Mouse (Mus musculus) intestine, postnatal 0 days (tissue): ENCODE measurements around the gene Cep41. TPM values are rescaled to one million over a fixed set of nuclear protein-coding genes. Genes with fewer than 3 reads are reported as not detected.
A peak's percentile ranks its signal among the peaks of the same experiment; 100 is the strongest.

Source experiments
- ATAC-seq: fragments of 200-750 bp; cut with Nextera tagmentation; 2 replicates; pipeline ENCODE4 v1.8.0; 2017; ENCODE audit warnings: mild to moderate bottlenecking, moderate TSS enrichment, moderate library complexity
- H3K27ac ChIP-seq: fragments of 300-500 bp; sonication (generic); 2 replicates; pipeline ENCODE4 v1.5.1; 2014; ENCODE audit warnings: mild to moderate bottlenecking, low read depth, low read length, moderate library complexity
- H3K27me3 ChIP-seq: fragments of 300-500 bp; sonication (generic); replicated peaks from 2 replicates; pipeline ENCODE4 v1.6.1; 2014; ENCODE audit warnings: low read length, mixed read lengths; ENCODE audit not compliant: control insufficient read depth, insufficient read depth
- H3K36me3 ChIP-seq: fragments of 300-500 bp; sonication (generic); 2 replicates; pipeline ENCODE4 v1.6.1; 2014; ENCODE audit warnings: mild to moderate bottlenecking, moderate library complexity; ENCODE audit not compliant: control insufficient read depth, insufficient read depth
- H3K4me1 ChIP-seq: fragments of 300-500 bp; sonication (generic); replicated peaks from 2 replicates; pipeline ENCODE4 v1.6.1; 2014; ENCODE audit warnings: antibody characterized with exemption, low read length, mixed read lengths; ENCODE audit not compliant: control insufficient read depth, insufficient read depth
- H3K4me2 ChIP-seq: fragments of 300-500 bp; sonication (generic); replicated peaks from 2 replicates; pipeline ENCODE4 v1.6.1; 2014; ENCODE audit warnings: low read depth, mild to moderate bottlenecking, moderate library complexity
- H3K4me3 ChIP-seq: fragments of 300-500 bp; sonication (generic); 2 replicates; pipeline ENCODE4 v1.5.1; 2014; ENCODE audit warnings: low read depth, low read length
- H3K9ac ChIP-seq: fragments of 300-500 bp; sonication (generic); 2 replicates; pipeline ENCODE4 v1.6.1; 2014; ENCODE audit warnings: mild to moderate bottlenecking, low read depth, low read length
- H3K9me3 ChIP-seq: fragments of 300-500 bp; sonication (generic); 2 replicates; pipeline ENCODE4 v1.6.1; 2016; ENCODE audit warnings: mixed run types; ENCODE audit not compliant: control insufficient read depth
- CTCF ChIP-seq: sonication (generic); IDR thresholded peaks from 2 replicates; pipeline ENCODE4 v1.5.1; 2016; ENCODE audit warnings: low read depth, mild to moderate bottlenecking, control low read depth, antibody characterized with exemption, moderate library complexity
- WGBS: fragments of 180-500 bp; shearing (Covaris S2); extraction: QIAGEN DNeasy Blood & Tissue Kit; methylation state at CpG from one replicate; pipeline ENCODE4 v1.1.7; 2014; 5-methylcytosine and 5-hydroxymethylcytosine counted together
- polyA plus RNA-seq: library from polyadenylated mRNA; unstranded; fragments of >200 nt; fragmentation: Nextera tagmentation; extraction: Ambion mirVana; gene quantifications from 2 replicates; pipeline ENCODE4 v1.2.1, GENCODE M21; 2015

Gene Cep41
- polyA plus RNA-seq, 1 experiment from 2014 or later: 3.7 TPM

- Histone ChIP-seq H3K9me3 (no peaks in the 10 kb centered on the region), H3K4me3 (no peak overlapping the region), H3K27ac (no peak overlapping the region), H3K36me3 (no peaks in the 10 kb centered on the region), H3K4me1 (no peaks in the 10 kb centered on the region), H3K4me2 (no peak overlapping the region), H3K9ac (no peak overlapping the region), H3K27me3 (no peaks in the 10 kb centered on the region)
- 79% methylated on average over 3 of the region's 3 CpGs for WGBS
- no peak for TF ChIP-seq CTCF
- no peak for ATAC-seq
Observed at GRCm38 (mm10) chr6:30644462-30644861, 49.1 kb downstream of the Cep41 start.

GRCm38 (mm10) chr6:30643694-30644460 is 49.7 kb downstream of the Cep41 start:
- no peak overlapping the region for H3K4me2 ChIP-seq
- H3K4me3 ChIP-seq: no peak overlapping the region
- no peaks in the 10 kb centered on the region for H3K9me3 ChIP-seq
- 52% methylated on average over 12 of the region's 12 CpGs for WGBS
- no peak for TF ChIP-seq CTCF
- no peak overlapping the region for H3K9ac ChIP-seq
- H3K27me3 ChIP-seq: no peaks in the 10 kb centered on the region
- ATAC-seq: peak; percentile 56
- no peak overlapping the region for H3K27ac ChIP-seq
- H3K36me3 ChIP-seq: no peaks in the 10 kb centered on the region
- no peaks in the 10 kb centered on the region for H3K4me1 ChIP-seq

GRCm38 (mm10) chr6:30638674-30639268 is 54.8 kb downstream of the Cep41 start, which contains the start of gene Cpa1:
Gene Cpa1, plus strand, starts transcription at chr6:30639218.
- H3K4me3 ChIP-seq: no peak within 1 kb of the TSS
- H3K27ac ChIP-seq: no peak within 1 kb of the TSS
- no peak for TF ChIP-seq CTCF
- H3K4me1 ChIP-seq: 0 out of 2 replicates have a peak, but pooled peaks cover 5% of the 10 kb centered on the region
- no peak within 1 kb of the TSS for H3K4me2 ChIP-seq
- no peak within 1 kb of the TSS for H3K9ac ChIP-seq
- no peaks in the 10 kb centered on the region for H3K9me3 ChIP-seq
- WGBS: 53% methylated on average over 5 of the region's 5 CpGs
- no peaks in the 10 kb centered on the region for H3K27me3 ChIP-seq
- ATAC-seq: no peak
- no peaks in the 10 kb centered on the region for H3K36me3 ChIP-seq

- no peak for ATAC-seq
- no peaks in the 10 kb centered on the region for H3K27me3 ChIP-seq
- no peaks in the 10 kb centered on the region for H3K36me3 ChIP-seq
- H3K27ac ChIP-seq: peak overlapping the region; percentile 7; the same call in 1 of the 2 replicates
- H3K4me1 ChIP-seq: 0 out of 2 replicates have a peak, but pooled peaks cover 5% of the 10 kb centered on the region
- H3K9me3 ChIP-seq: no peaks in the 10 kb centered on the region
- 43% methylated on average over 4 of the region's 4 CpGs for WGBS
- H3K9ac ChIP-seq: no peak overlapping the region
- H3K4me2 ChIP-seq: no peak overlapping the region
- H3K4me3 ChIP-seq: no peak overlapping the region
- no peak for TF ChIP-seq CTCF
Observed at GRCm38 (mm10) chr6:30636186-30636842, 57.2 kb downstream of the Cep41 start.

- Histone ChIP-seq H3K4me3 (no peak overlapping the region), H3K36me3 (no peaks in the 10 kb centered on the region), H3K4me2 (no peak overlapping the region), H3K4me1 (0 out of 2 replicates have a peak, but pooled peaks cover 5% of the 10 kb centered on the region), H3K9me3 (no peaks in the 10 kb centered on the region), H3K9ac (no peak overlapping the region), H3K27ac (no peak overlapping the region), H3K27me3 (no peaks in the 10 kb centered on the region)
- TF ChIP-seq CTCF: no peak
- no peak for ATAC-seq
- WGBS: 46% methylated on average over 8 of the region's 8 CpGs
Observed at GRCm38 (mm10) chr6:30635361-30635862, 58.1 kb downstream of the Cep41 start.

GRCm38 (mm10) chr6:30629989-30630388 is 63.6 kb downstream of the Cep41 start:
- Histone ChIP-seq H3K27ac (no peak overlapping the region), H3K4me1 (no peaks in the 10 kb centered on the region), H3K27me3 (no peaks in the 10 kb centered on the region), H3K9ac (no peak overlapping the region), H3K4me3 (no peak overlapping the region), H3K9me3 (no peaks in the 10 kb centered on the region), H3K36me3 (no peaks in the 10 kb centered on the region), H3K4me2 (no peak overlapping the region)
- WGBS: 76% methylated on average over 1 of the region's 1 CpGs
- no peak for ATAC-seq
- TF ChIP-seq CTCF: no peak
